Mouse (Mus musculus): Measurements from ENCODE around the gene Map6. TPM values are rescaled to one million over a fixed set of nuclear protein-coding genes. Genes with fewer than 3 reads are reported as not detected.

Gene Map6
- polyA plus RNA-seq, 1 experiment from 2014 or later = 57.0 TPM

GRCm38 (mm10) chr7:99378870-99379269 lies 111.6 kb downstream of the Map6 start:
- DNase-seq (ENCODE audit: low spot score) = peak; percentile 47
- H3K4me2 ChIP-seq (ENCODE audit: low read depth) = no peak overlapping the region
- no peak overlapping the region for H3K4me3 ChIP-seq (ENCODE audit: low read depth, low read length)
- H3K27ac ChIP-seq (ENCODE audit: low read depth, low read length) = peak overlapping the region; percentile 53; the same call in 1 of the 2 replicates
- ATAC-seq (ENCODE audit: insufficient read depth, low FRiP score, low TSS enrichment) = no peak
- no peaks in the 10 kb centered on the region for H3K36me3 ChIP-seq (ENCODE audit: control insufficient read depth, insufficient read depth, low read length)
- H3K4me1 ChIP-seq (ENCODE audit: control insufficient read depth, insufficient read depth, low read length) = peaks cover 21% of the 10 kb centered on the region
- 43% methylated on average over 8 of the region's 8 CpGs for WGBS
- peaks cover 4% of the 10 kb centered on the region; the same call in 1 of the 2 replicates for H3K9me3 ChIP-seq (ENCODE audit: control insufficient read depth, low read length)
- H3K27me3 ChIP-seq (ENCODE audit: control insufficient read depth, insufficient read depth, low read length) = no peaks in the 10 kb centered on the region
- peak overlapping the region; percentile 10; the same call in 1 of the 2 replicates for H3K9ac ChIP-seq (ENCODE audit: low read length)

DNA sequence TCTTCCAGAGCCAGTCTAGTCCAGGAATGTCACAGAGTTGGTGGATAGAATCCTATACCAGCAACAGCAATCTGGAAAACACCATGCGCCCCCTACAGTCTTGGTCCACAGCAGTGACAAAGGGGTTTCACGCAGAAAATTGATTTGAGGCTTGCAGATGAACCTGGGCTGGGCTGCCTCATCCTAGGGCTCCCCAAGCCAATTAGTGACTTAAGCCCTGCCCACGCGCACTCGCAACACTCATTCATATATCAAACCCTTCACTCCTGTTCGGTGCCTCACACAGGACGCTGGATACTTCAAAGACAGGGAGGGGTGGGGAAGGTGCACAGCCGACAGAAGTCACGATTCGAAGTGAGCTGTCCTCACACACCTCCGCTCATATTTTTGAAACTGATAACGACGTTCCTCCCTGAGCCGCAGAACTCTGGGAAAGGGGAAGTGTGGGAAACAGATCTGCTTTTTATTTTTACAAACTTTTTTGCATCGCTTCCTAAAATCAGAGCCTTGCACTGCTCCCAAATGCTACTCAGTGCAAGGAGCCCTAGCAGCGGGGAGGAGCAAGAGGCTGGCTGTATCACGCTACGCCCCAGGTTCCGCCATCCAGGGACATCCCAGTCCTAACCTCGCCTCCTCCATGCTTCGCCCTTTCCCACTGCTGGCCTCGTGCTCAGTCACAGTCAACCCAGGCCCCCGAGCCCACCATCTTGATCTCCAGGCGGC lies 113.4 kb downstream of the Map6 start:
- Histone ChIP-seq H3K4me2 (ENCODE audit: low read depth) (peak overlapping the region; percentile 83), H3K36me3 (ENCODE audit: control insufficient read depth, insufficient read depth, low read length) (no peaks in the 10 kb centered on the region), H3K4me3 (ENCODE audit: low read depth, low read length) (peak overlapping the region; percentile 63), H3K9ac (ENCODE audit: low read length) (peak overlapping the region; percentile 80), H3K4me1 (ENCODE audit: control insufficient read depth, insufficient read depth, low read length) (peaks cover 31% of the 10 kb centered on the region), H3K27ac (ENCODE audit: low read depth, low read length) (peak overlapping the region; percentile 92), H3K9me3 (ENCODE audit: control insufficient read depth, low read length) (peaks cover 4% of the 10 kb centered on the region; the same call in 1 of the 2 replicates), H3K27me3 (ENCODE audit: control insufficient read depth, insufficient read depth, low read length) (no peaks in the 10 kb centered on the region)
- peak; percentile 46 for ATAC-seq (ENCODE audit: insufficient read depth, low FRiP score, low TSS enrichment)
- peak; percentile 84 for DNase-seq (ENCODE audit: low spot score)
- under 1% methylated on average over 24 of the region's 24 CpGs for WGBS

DNA sequence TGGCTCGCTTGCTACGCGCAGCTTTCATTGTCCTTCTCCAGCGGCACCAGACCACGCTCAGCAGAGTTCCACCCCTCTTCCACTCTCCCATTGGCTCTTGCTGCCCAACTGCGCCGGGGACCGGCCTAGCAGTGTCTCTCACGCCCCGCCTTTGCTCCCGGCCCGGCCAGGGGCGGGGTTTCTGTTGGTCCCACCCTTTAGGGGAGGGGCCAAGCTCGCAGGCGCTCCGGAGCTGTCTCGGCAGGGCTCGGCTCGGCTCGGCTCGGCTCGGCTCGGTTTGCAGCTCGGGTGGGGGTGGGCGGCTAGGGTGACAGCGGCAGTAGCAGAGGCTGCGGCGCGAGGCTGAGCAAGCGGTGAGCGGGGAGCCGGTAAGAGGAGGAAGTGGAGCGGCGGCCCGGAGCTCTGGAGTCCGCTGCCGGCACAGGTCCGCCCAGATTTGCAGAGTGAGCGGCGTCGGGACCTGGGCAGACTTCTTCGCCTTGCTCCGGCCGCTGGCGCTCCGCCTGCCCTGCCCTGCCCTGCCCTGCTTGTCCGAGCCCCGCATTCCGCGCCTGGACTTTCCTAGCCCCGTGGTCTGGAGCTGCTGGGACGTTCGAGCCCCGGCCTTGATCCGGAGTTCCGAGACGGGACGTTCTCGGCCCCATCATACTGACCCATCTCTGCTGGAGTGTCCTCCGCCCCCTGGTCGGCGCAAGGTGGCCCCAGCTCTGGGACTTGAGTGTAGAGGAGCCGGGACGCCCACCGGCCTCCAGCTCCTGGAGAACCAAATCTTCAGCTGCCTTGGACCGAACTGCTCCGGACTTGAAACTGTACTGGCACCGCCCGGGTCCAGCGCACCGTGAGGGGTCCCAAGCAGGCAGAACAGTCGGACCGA lies 114.2 kb downstream of the Map6 start, which contains the start of gene Gdpd5:
TSS of gene Gdpd5 (plus strand) at position 201 of the 874 bp plus-strand sequence.
- Histone ChIP-seq H3K27me3 (ENCODE audit: control insufficient read depth, insufficient read depth, low read length) (no peaks in the 10 kb centered on the region), H3K4me1 (ENCODE audit: control insufficient read depth, insufficient read depth, low read length) (peaks cover 34% of the 10 kb centered on the region), H3K27ac (ENCODE audit: low read depth, low read length) (peak within 1 kb of the TSS; percentile 92), H3K9me3 (ENCODE audit: control insufficient read depth, low read length) (peaks cover 4% of the 10 kb centered on the region; the same call in 1 of the 2 replicates), H3K36me3 (ENCODE audit: control insufficient read depth, insufficient read depth, low read length) (no peaks in the 10 kb centered on the region), H3K4me3 (ENCODE audit: low read depth, low read length) (peak within 1 kb of the TSS; percentile 63), H3K9ac (ENCODE audit: low read length) (peak within 1 kb of the TSS; percentile 80), H3K4me2 (ENCODE audit: low read depth) (peak within 1 kb of the TSS; percentile 83)
- ATAC-seq (ENCODE audit: insufficient read depth, low FRiP score, low TSS enrichment) (peak; percentile 95), DNase-seq (ENCODE audit: low spot score) (peak; percentile 100)
- under 1% methylated on average over 66 of the region's 73 CpGs for WGBS

GRCm38 (mm10) chr7:99382088-99383000 lies 115.1 kb downstream of the Map6 start:
- no peak for ATAC-seq (ENCODE audit: insufficient read depth, low FRiP score, low TSS enrichment)

GRCm38 (mm10) chr7:99383246-99383645 lies 116.0 kb downstream of the Map6 start:
- Histone ChIP-seq H3K9me3 (ENCODE audit: control insufficient read depth, low read length) (no peaks in the 10 kb centered on the region), H3K4me1 (ENCODE audit: control insufficient read depth, insufficient read depth, low read length) (peaks cover 34% of the 10 kb centered on the region), H3K4me3 (ENCODE audit: low read depth, low read length) (peak overlapping the region; percentile 63), H3K27me3 (ENCODE audit: control insufficient read depth, insufficient read depth, low read length) (no peaks in the 10 kb centered on the region), H3K36me3 (ENCODE audit: control insufficient read depth, insufficient read depth, low read length) (no peaks in the 10 kb centered on the region), H3K4me2 (ENCODE audit: low read depth) (peak overlapping the region; percentile 83), H3K27ac (ENCODE audit: low read depth, low read length) (peak overlapping the region; percentile 39; the same call in 1 of the 2 replicates), H3K9ac (ENCODE audit: low read length) (peak overlapping the region; percentile 80)
- 54% methylated on average over 5 of the region's 5 CpGs for WGBS
- no peak for DNase-seq (ENCODE audit: low spot score)
- ATAC-seq (ENCODE audit: insufficient read depth, low FRiP score, low TSS enrichment) = no peak

More at GRCm38 (mm10) chr7:99382088-99383000, 115.1 kb downstream of the Map6 start:
- no peak for DNase-seq (ENCODE audit: low spot score)
- Histone ChIP-seq H3K27ac (ENCODE audit: low read depth, low read length) (peak overlapping the region; percentile 39; the same call in 1 of the 2 replicates), H3K4me1 (ENCODE audit: control insufficient read depth, insufficient read depth, low read length) (peaks cover 34% of the 10 kb centered on the region), H3K9me3 (ENCODE audit: control insufficient read depth, low read length) (no peaks in the 10 kb centered on the region), H3K4me2 (ENCODE audit: low read depth) (peak overlapping the region; percentile 83), H3K4me3 (ENCODE audit: low read depth, low read length) (peak overlapping the region; percentile 63), H3K9ac (ENCODE audit: low read length) (peak overlapping the region; percentile 80), H3K27me3 (ENCODE audit: control insufficient read depth, insufficient read depth, low read length) (no peaks in the 10 kb centered on the region), H3K36me3 (ENCODE audit: control insufficient read depth, insufficient read depth, low read length) (no peaks in the 10 kb centered on the region)
- whole genome bisulfite sequencing = 9% methylated on average over 30 of the region's 30 CpGs

- peak overlapping the region; percentile 63 for H3K4me3 ChIP-seq (ENCODE audit: low read depth, low read length)
- H3K36me3 ChIP-seq (ENCODE audit: control insufficient read depth, insufficient read depth, low read length) = no peaks in the 10 kb centered on the region
- peak overlapping the region; percentile 56 for H3K27ac ChIP-seq (ENCODE audit: low read depth, low read length)
- ATAC-seq (ENCODE audit: insufficient read depth, low FRiP score, low TSS enrichment) (no peak), DNase-seq (ENCODE audit: low spot score) (peak; percentile 65)
- H3K4me1 ChIP-seq (ENCODE audit: control insufficient read depth, insufficient read depth, low read length) = peaks cover 30% of the 10 kb centered on the region
- no peaks in the 10 kb centered on the region for H3K27me3 ChIP-seq (ENCODE audit: control insufficient read depth, insufficient read depth, low read length)
- H3K4me2 ChIP-seq (ENCODE audit: low read depth) = peak overlapping the region; percentile 83
- no peaks in the 10 kb centered on the region for H3K9me3 ChIP-seq (ENCODE audit: control insufficient read depth, low read length)
- WGBS = 19% methylated on average over 4 of the region's 4 CpGs
- H3K9ac ChIP-seq (ENCODE audit: low read length) = peak overlapping the region; percentile 80
Measured at GRCm38 (mm10) chr7:99384101-99384611, 116.9 kb downstream of the Map6 start.

- no peaks in the 10 kb centered on the region for H3K27me3 ChIP-seq (ENCODE audit: control insufficient read depth, insufficient read depth, low read length)
- no peaks in the 10 kb centered on the region for H3K9me3 ChIP-seq (ENCODE audit: control insufficient read depth, low read length)
Measured at GRCm38 (mm10) chr7:99386030-99386429, 118.8 kb downstream of the Map6 start.

More at GRCm38 (mm10) chr7:99386030-99386429, 118.8 kb downstream of the Map6 start:
- Histone ChIP-seq H3K27ac (ENCODE audit: low read depth, low read length) (no peak overlapping the region), H3K4me3 (ENCODE audit: low read depth, low read length) (no peak overlapping the region), H3K4me1 (ENCODE audit: control insufficient read depth, insufficient read depth, low read length) (peaks cover 30% of the 10 kb centered on the region), H3K9ac (ENCODE audit: low read length) (0 out of 2 replicates have a peak overlapping the region, but pooled peaks have one; percentile 5), H3K36me3 (ENCODE audit: control insufficient read depth, insufficient read depth, low read length) (no peaks in the 10 kb centered on the region), H3K4me2 (ENCODE audit: low read depth) (0 out of 2 replicates have a peak overlapping the region, but pooled peaks have one; percentile 2)
- ATAC-seq (ENCODE audit: insufficient read depth, low FRiP score, low TSS enrichment) = no peak
- peak; percentile 23 for DNase-seq (ENCODE audit: low spot score)
- WGBS = 40% methylated on average over 5 of the region's 5 CpGs
